Mouse (Mus musculus) bone marrow, adult 2 months (tissue): ENCODE measurements around the gene Tstd1.

Experiments used
- CTCF ChIP-seq: fragments of 200-500 bp; IDR thresholded peaks from 2 replicates; pipeline ENCODE4 v1.5.1; 2011; ENCODE audit warnings: low read length, control low read depth; ENCODE audit not compliant: control insufficient read depth, insufficient read depth
- POLR2A ChIP-seq: fragments of 200-500 bp; IDR thresholded peaks from 2 replicates; pipeline ENCODE4 v1.6.1; 2011; ENCODE audit warnings: low read depth, mild to moderate bottlenecking, control low read depth, low read length, borderline replicate concordance; ENCODE audit not compliant: control insufficient read depth

- TF ChIP-seq CTCF (no peak), POLR2A (no peak)
Measured at GRCm38 (mm10) chr1:171422504-171423095, 3.9 kb downstream of the Tstd1 start.
